Mouse (Mus musculus) left cerebral cortex, postnatal 36 days (tissue): ENCODE data around the gene Rhpn2. TPM values are rescaled to one million over a fixed set of nuclear protein-coding genes. Genes with fewer than 3 reads are reported as not detected.

Experiments
- DNase-seq, 2 experiments: peaks; one replicate each; pipeline ENCODE4 v3.0.0; 2021 to 2022; ENCODE audit warnings: low spot score in 2 of 2, mixed read lengths in 1 of 2
- intact Hi-C: fragments of 180-260 bp; cut with DNase I; formaldehyde crosslinking; loops from one replicate; pipeline ENCODE4 v1.15.1; 2025
- total RNA-seq, 2 experiments: library from RNA; stranded (reverse); gene quantifications; 2 replicates each; pipeline ENCODE4 v1.2.3; 2021

Rhpn2 gene
- total RNA-seq, 2 experiments from 2014 or later, result 4.8 to 5.1 TPM

- DNase-seq, result no peak
- intact Hi-C loops, result no loop called here
Observed at GRCm38 (mm10) chr7:35380351-35380750, 46.4 kb downstream of the Rhpn2 start.

DNA sequence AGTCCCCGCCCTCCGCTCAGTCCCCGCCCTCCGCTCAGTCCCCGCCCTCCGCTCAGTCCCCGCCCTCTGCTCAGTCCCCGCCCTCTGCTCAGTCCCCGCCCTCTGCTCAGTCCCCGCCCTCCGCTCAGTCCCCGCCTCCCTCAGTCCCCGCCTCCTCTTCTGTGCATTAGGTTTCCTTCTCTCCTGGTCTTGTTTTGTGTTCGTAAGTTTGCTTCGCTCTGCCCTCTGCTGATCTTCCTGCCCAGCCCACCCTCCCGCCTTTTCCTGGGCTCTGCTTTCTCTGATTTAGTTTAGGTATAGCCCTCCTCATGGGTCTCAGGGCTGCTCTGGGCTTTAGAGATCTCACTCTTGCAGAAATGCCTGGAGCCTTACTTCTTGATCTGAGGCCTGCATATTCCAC, 47.9 kb downstream of the Rhpn2 start:
- intact Hi-C loops, result no loop called here
- DNase-seq, result no peak

DNA sequence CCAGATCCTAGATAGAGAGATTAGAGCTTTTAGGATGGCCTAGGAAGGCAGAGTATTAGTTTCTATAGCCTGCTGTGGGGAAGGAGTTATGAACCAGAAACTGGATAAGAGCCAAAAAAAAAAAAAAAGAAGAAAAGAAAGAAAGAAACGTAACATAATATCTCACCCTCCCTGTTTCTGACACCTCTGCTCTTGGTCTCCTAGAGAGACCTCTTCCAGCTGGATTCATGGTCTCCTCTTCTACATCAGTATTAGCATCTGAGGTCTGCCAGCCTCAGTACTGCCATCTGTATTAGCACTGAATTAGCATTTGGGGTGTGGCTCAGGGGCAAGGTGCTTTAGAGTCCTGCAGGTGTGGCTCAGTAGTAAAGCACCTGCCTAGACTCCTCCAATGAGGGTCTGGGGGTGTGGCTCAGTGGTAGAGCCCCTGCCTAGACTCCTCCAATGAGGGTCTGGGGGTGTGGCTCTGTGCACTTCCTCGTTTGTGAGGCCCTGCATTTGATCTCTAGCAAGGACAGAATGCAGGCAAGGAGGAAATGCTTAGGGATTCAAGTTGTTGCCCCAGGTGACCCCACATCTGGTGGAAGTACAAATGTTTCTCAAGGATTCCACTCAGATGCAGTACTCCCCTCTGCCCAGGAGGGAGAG, 48.9 kb downstream of the Rhpn2 start:
- no peak for DNase-seq
- intact Hi-C loops, result no loop called here

- intact Hi-C loops, result loop anchor here (5.0 kb wide), 1 partner anchor 54 kb away; the partner anchor contains the start of gene Rhpn2
- no peak for DNase-seq
Observed at GRCm38 (mm10) chr7:35386525-35386952, 52.6 kb downstream of the Rhpn2 start.

DNA sequence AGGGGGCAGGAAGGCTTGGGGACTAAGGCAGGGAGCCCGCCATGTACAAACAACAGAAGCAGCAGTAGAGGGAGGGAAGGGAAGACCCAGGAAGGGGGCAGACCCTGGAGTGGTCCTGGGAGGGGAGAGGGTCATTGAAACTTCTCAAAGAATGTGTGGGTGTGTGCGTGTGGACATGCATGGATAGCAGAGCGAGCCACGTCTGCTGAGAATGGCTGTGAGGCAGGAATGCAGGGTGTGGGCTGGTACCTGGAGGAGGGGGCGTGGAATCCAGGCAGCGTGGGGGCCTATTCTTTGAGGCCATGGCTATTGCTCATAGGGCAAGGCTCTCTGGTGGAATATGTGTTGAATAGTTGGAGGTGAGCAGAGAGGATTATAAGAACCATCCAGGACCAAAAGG, 54.7 kb downstream of the Rhpn2 start:
- DNase-seq, result no peak
- intact Hi-C loops, result loop anchor here (5.0 kb wide), 1 partner anchor 56 kb away; the partner anchor contains the start of gene Rhpn2

DNA sequence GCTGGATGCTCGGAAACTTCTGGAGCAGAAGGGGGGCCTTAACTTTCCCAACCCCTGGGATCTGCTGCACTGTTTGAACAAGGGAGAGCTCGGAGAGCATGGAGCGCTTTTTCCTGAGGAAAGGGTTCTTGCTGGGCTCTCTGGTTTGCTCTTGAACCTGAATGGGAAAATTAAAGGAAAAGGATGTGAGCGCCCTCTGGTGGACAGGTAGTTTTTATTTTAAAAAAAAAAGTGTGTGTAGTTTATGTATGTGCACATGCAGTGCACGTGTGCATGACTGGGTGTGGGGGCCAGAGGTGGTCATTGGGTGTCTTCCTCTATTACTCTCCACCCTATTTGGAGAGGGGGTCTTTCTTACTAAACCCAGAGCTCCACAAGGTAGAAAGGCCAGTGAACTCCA, 59.0 kb downstream of the Rhpn2 start:
- no peak for DNase-seq

GRCm38 (mm10) chr7:35395734-35396456, 61.9 kb downstream of the Rhpn2 start:
- intact Hi-C loops, result no loop called here
- no peak for DNase-seq

More for the DNA sequence above, 59.0 kb downstream of the Rhpn2 start:
- intact Hi-C loops, result loop anchor here (5.0 kb wide), 1 partner anchor 76 kb away; the partner anchor contains the start of gene Gpatch1

- peak; percentile 95 to 98 for DNase-seq
- intact Hi-C loops, result no loop called here
Observed at GRCm38 (mm10) chr7:35396542-35397168, 62.7 kb downstream of the Rhpn2 start, which contains the start of the genes Faap24 and Cep89. Gene Faap24 (minus strand): TSS chr7:35396836. Gene Cep89 (plus strand): TSS chr7:35397035.

GRCm38 (mm10) chr7:35401169-35401568, 67.2 kb downstream of the Rhpn2 start:
- intact Hi-C loops, result no loop called here
- DNase-seq, result no peak

GRCm38 (mm10) chr7:35415226-35415625, 81.3 kb downstream of the Rhpn2 start:
- DNase-seq, result no peak
- intact Hi-C loops, result no loop called here

- no peak for DNase-seq
- intact Hi-C loops, result no loop called here
Observed at GRCm38 (mm10) chr7:35415801-35416653, 82.1 kb downstream of the Rhpn2 start.

- intact Hi-C loops, result no loop called here
- no peak for DNase-seq
Observed at GRCm38 (mm10) chr7:35416654-35416948, 82.6 kb downstream of the Rhpn2 start.

DNA sequence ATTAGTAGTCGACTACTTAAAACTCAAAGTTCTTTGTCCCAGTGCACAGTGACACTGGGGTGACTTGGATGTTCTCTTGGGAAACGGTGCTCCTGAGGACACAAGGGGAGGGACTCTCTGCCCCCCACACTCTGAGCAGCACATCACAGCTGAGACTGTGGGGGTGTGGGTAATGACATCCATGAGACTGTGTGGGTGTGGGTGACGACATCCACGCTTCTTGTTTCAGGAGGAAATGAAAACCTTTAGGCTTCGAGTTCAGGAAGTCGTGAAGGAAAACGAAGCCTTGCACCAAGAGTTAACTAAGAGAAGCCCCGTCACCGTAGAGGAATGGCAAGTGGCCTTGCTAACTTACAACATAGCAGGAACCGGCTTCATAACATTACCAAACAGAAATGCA, 89.1 kb downstream of the Rhpn2 start:
- intact Hi-C loops, result no loop called here
- no peak for DNase-seq

DNA sequence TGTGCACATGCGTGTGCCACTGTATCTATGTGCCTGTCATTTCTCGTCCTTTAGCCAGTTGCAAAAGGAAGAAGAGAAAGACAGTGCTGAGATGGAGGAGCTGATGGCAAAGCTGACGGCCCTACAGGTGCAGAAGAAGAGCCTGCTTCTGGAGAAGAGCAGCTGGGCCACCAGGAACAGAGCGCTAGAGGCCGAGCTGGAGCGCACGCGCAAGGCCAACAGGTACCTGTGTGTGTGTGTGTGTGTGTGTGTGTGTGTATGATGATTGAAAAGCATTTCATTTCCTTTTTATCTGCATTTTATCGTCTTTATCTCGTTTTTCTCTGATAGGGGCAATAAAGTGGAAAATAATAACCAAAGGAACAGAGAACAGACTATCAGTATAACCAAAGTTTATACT, 94.2 kb downstream of the Rhpn2 start:
- no peak for DNase-seq
- intact Hi-C loops, result no loop called here

DNA sequence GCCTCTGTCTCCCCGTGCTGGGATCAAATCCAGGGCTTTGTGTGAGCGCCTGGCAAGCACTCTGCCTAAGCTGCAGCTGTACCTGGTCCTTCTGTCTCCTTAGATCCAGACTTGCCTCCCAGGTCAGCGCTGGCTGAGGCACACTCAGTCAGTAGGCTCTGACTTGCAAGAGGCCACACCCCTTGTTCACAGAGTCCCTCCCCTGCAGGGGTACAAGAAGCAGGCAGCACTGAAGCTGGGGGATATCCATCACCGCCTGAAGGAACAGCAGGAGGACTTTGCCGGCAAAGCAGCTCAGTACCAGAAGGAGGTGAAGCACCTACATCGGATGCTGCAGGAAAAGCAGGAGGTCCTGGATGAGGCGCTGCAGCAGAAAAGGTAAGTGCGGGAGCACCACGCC, 101.3 kb downstream of the Rhpn2 start:
- intact Hi-C loops, result no loop called here

More for the DNA sequence above, 101.3 kb downstream of the Rhpn2 start:
- no peak for DNase-seq

Other genes with a start within 250 kb of the Rhpn2 start
- 10 to 100 TPM in 1 of 2 experiments, 1 to 10 TPM in 1; 9.3 to 11.0 TPM for gene Cebpa, start 214.9 kb upstream of the Rhpn2 start, total RNA-seq
- 10 to 100 TPM; 41.1 to 42.7 TPM for gene Slc7a10, start 147.8 kb upstream of the Rhpn2 start, total RNA-seq
- 10 to 100 TPM; 81.8 to 89.0 TPM for gene Lrp3, start 118.7 kb upstream of the Rhpn2 start, total RNA-seq
- 10 to 100 TPM; 22.2 to 28.9 TPM for gene Gpatch1, start 15.7 kb upstream of the Rhpn2 start, total RNA-seq
- gene Faap24, start 62.7 kb downstream of the Rhpn2 start, total RNA-seq, result 1 to 10 TPM; 5.5 to 7.4 TPM
- 10 to 100 TPM; 13.0 to 21.6 TPM for gene Cep89, start 62.9 kb downstream of the Rhpn2 start, total RNA-seq
- gene Slc7a9, start 114.6 kb downstream of the Rhpn2 start, total RNA-seq, result not detected
- under 1 TPM; 0.29 to 0.94 TPM for gene Tdrd12, start 203.6 kb downstream of the Rhpn2 start, total RNA-seq
- 10 to 100 TPM; 58.8 to 77.6 TPM for gene Nudt19, start 222.1 kb downstream of the Rhpn2 start, total RNA-seq